Mouse (Mus musculus) thymus, postnatal 14 days (tissue): ENCODE measurements around the gene Zfr2.
A peak's percentile ranks its signal among the peaks of the same experiment; 100 is the strongest.
"Not testable (repeated sequence)": the region's sequence is repeated elsewhere in the genome, so short reads cannot be mapped to it uniquely, and the experiment has no call there.

Experiments used
- DNase-seq: peaks from one replicate; pipeline ENCODE4 v3.0.0; 2021

Gene Zfr2

GRCm38 (mm10) chr10:81202978-81203720 is 29.8 kb upstream of the Zfr2 start:
- no peak for DNase-seq

GRCm38 (mm10) chr10:81204137-81204536 is 28.8 kb upstream of the Zfr2 start:
- no peak for DNase-seq

GRCm38 (mm10) chr10:81210154-81210553 is 22.8 kb upstream of the Zfr2 start:
- DNase-seq: no peak

GRCm38 (mm10) chr10:81216260-81216659 is 16.7 kb upstream of the Zfr2 start:
- DNase-seq: no peak

GRCm38 (mm10) chr10:81216810-81217209 is 16.1 kb upstream of the Zfr2 start:
- no peak for DNase-seq

GRCm38 (mm10) chr10:81217267-81217666 is 15.7 kb upstream of the Zfr2 start:
- peak; percentile 53 for DNase-seq

GRCm38 (mm10) chr10:81217964-81218363 is 15.0 kb upstream of the Zfr2 start:
- peak; percentile 82 for DNase-seq

GRCm38 (mm10) chr10:81221402-81222015 is 11.4 kb upstream of the Zfr2 start:
- DNase-seq: no peak

- not testable (repeated sequence) for DNase-seq
Measured at GRCm38 (mm10) chr10:81223731-81224130, 9.2 kb upstream of the Zfr2 start.

- DNase-seq: peak; percentile 49
Measured at GRCm38 (mm10) chr10:81229735-81230437, 3.1 kb upstream of the Zfr2 start.

GRCm38 (mm10) chr10:81230438-81231332 is 2.3 kb upstream of the Zfr2 start, which contains the start of gene Atcay:
Gene Atcay (minus strand): TSS chr10:81230833.
- peak; percentile 55 for DNase-seq

- no peak for DNase-seq
Measured at GRCm38 (mm10) chr10:81231436-81231835, 1.5 kb upstream of the Zfr2 start.

- no peak for DNase-seq
Measured at GRCm38 (mm10) chr10:81233226-81233585, 251 bp downstream of the Zfr2 start.

GRCm38 (mm10) chr10:81234206-81234605 is 1.3 kb downstream of the Zfr2 start:
- DNase-seq: no peak

GRCm38 (mm10) chr10:81236471-81237268 is 3.7 kb downstream of the Zfr2 start:
- DNase-seq: no peak

GRCm38 (mm10) chr10:81238618-81239017 is 5.7 kb downstream of the Zfr2 start:
- no peak for DNase-seq

- DNase-seq: peak; percentile 80
Measured at GRCm38 (mm10) chr10:81240876-81241275, 7.9 kb downstream of the Zfr2 start.

- peak; percentile 56 for DNase-seq
Measured at GRCm38 (mm10) chr10:81242021-81242420, 9.1 kb downstream of the Zfr2 start.

- DNase-seq: no peak
Measured at GRCm38 (mm10) chr10:81244146-81244545, 11.2 kb downstream of the Zfr2 start.

- peak; percentile 87 for DNase-seq
Measured at GRCm38 (mm10) chr10:81244595-81244994, 11.6 kb downstream of the Zfr2 start.

GRCm38 (mm10) chr10:81245166-81245565 is 12.2 kb downstream of the Zfr2 start:
- no peak for DNase-seq

GRCm38 (mm10) chr10:81247804-81248203 is 14.8 kb downstream of the Zfr2 start:
- DNase-seq: peak; percentile 64
